Mouse (Mus musculus) lung, postnatal 25 days (tissue): ENCODE measurements around the gene Ptch1.

Source experiments
- DNase-seq: peaks from one replicate; pipeline ENCODE4 v3.0.0; 2022; ENCODE audit warnings: low spot score

The Ptch1 gene

DNA sequence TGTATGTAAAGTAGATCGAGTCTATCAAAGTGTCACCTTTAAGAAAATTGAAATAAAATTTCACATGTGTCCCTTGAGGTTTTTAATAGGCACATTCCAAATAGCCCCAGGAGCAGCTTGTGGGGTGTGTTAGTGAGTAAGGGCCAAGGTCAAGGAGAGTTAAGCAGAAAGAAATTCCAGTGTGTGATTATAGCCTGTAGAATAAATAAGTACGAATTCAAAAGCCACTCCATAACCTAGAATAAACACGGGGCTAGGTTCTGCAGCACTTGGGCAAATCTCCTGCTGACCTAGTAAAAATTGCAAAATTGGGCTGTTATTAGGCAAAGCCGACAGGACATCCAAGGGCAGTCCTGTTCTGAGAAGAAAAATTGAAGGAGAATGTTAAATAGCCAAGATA is 38.4 kb downstream of the Ptch1 start:
- peak; percentile 58 for DNase-seq

DNA sequence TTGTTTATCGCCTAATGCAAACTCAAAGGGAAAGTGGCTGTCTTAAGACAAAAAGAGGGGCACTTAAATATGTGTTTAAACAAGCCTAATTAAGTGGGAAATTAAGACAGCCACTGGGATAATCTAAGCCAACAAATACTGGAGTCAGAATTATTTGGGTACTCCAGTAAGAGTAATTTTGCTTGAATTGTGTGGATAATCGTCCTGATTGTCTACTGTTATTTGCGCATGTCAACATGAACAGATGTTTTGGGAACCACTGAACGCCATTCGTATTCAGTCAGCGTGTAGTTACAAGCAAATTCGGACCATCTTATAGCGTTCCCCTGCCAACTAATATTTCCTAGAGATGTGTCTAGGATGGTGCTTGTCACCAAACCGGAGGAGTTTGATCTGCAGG is 42.5 kb downstream of the Ptch1 start:
- no peak for DNase-seq

DNA sequence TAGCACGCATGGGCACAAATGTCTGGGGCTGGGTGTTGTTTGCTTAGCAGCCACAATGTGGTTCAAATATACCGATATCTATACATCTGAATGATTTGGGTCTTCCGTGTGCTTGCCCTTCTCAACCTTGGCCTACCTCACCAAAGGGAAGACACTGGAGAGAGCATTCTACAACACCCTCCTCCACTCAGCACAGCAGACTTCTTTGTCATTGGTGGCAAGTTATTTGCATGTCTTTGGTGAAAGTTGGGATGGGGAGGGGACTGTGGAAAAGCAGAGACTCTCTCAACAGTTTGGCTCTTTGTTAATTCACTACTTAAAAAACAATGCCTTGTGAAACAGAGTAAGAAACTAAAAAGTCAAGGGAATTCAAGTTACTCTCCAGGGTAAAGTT is 43.0 kb downstream of the Ptch1 start:
- no peak for DNase-seq

DNA sequence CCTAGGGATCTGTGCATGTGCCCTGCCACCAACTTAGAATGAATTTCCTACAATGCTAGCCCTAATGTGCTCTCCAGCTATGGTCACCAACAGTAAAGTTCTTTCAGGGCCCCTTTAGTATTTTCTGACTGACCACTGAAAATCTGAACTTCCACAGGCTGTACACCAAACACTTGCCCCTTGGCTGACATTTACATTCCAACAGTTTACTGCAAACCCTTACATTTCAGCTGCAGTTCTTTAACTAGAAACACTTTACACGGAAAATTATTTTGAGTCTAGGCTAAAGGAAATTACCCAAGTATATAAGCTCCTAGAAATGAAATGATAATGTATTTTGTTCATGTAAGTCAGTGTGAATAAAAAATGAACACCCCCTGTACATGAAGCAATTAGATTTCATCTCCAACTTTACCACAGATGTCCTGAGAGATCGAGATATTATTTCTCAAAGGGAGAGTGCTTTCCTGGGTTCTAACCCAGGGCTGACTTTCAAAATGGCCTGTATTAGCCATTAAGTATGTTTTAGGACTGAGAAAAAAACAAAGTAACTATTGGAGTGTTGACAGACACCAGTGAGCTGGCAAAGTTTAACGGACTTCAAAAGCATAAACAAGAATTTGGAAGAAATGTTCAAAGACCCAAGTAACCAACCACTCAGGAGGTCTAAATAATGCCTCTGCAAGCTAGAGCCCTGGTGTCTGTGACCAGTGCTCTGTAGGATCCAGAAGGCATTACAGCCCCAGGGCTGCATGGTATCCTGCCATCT is 43.6 kb downstream of the Ptch1 start:
- DNase-seq = no peak

DNA sequence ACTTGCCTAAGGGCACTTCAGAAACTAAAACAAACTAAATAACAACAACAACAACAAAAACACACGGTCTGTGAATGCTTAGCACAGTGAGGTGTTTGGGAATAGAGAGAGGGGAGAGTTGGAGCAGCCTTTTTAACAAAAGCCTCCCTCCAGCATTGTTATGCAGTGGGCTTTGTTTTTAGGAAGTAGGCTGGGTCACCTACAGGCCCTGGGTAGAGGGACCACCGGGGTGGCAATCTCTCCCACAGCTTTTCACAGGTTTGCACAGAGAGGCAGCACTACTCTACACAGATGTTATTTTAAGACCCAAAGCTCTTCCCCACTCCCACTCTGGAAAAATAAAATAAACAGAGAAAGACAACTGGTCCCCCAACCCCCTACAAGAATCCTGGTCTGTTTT is 44.5 kb downstream of the Ptch1 start:
- no peak for DNase-seq

DNA sequence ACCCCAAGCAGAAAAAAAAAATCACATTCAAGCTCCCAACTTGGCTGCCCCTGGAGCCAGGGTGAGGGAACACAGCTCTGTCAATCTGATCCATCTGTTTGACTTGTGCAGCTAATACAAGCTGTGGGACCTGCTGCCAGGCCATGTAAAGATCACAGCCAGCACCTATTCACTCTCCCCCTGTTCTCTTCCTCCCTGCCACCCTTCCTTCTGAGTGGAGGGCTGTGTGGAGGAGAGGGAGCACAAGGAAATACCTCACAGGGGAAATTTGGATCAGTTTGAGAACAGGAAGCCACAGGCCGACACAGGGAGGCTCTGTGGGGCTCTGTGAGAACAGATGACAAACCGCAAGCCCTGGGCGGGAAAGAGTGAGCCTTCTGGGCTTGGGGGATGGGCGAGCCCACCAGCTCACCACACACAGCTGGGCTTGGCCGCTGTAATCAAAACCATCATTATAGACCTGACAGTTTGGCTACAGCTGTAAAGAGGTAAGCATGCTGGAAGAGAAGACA is 45.2 kb downstream of the Ptch1 start:
- DNase-seq = no peak

DNA sequence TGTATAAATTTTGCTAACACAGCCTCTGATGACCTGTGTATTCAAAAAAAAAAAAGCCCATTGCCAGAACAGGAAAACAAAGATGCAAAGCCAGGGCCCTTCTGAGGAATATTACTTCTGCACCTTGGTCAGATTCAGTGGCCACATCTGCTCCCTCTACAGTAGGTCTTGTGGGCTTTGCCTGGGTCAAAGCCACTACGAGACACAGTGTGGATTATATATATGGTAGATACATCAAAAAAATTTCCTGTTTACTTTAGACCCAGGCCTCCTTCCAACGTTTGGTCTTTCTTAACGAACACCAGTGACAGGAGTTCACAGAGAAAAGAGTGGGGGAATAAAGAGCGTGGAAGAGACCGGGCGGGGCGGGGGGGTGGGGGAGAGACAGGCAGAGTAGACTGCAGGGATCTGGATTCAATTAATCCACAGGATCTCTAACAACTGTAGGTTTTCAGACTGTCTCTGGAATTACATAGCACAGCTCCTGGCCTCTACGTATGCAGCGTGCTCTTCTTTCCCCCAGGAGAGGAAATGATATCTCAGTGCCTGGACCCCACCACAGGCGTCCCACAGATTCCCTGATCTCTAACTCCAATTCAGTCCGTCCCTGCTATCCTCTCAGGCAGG is 47.7 kb downstream of the Ptch1 start:
- DNase-seq = no peak

DNA sequence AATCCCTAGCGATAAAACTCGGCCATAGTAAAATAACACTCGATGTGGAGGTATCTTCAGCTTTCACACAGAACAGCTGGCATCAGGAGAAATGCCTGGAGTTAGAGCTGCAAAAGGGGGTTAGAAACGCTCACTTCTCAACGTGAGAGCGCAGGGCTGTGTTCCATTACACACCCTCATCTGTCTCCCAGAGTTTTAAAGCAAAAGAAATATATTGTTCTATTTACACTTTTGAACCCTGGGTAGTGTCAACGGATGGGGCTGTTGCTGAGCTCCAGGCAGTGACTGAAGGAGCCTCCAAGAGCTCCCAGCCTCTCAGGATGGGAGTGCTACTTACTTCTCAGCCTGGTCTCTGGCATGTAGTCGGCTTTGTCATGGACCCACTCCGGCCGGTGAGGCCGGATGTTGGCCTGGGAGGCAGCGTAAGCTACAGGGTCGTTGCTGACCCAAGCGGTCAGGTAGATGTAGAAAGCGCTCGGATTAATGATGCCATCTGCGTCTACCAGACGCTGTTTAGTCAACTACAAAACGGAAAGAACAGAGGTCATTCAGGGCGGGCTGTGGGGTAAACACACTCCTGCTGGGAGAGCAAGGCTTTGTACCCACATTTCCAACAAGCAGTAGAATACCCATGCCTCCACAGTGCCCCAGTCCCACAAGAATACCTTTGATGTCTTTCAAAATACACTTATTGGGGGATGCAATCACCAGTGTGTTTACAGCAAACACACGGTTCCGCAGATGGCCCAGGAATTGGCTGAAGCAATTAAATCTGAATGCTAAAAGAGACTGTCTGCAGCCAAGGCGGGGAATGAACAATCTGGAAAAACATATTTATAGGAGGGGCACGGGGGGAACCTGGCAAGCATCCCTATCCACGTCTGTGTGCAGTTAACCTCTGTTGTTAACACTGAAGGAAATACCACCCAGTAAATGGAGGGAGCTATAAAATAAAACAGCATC is 48.5 kb downstream of the Ptch1 start:
- DNase-seq = no peak

DNA sequence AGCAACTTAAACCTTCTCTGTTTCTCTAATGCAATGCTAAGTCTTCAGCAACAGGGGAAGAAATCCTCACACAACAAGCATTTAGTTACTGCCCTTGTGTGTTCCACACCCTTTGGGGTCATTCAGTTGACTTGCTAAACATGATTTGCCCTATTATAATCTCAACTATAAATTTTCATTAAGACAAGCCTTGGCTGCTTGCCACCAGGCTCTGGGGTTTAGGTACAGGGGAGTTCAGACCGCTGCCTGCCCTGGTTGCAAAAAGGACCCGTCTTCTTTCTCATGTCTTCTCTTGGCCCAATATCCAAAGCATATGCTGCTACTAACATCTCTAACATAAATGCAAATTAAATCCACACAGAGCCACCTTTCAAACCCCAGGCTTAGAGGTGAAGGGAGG is 49.3 kb downstream of the Ptch1 start:
- no peak for DNase-seq

DNA sequence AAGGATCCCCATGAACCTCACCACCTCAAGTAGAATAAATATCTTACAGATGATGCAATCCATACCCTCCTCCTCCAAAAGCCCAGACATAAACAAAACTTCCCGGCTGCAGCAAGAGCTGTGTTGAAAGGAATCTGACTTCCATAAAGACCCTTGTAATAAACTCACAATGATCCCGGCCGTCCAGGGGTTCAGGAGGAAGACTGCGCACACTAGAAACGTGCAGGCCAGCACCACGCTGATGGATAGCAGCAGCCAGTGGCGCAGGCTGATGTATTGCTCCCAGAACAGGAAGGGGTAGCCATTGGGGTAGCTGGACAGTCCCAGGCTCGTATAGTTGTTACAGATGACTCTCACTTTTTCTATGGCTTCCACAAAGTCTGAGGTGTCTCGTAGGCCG is 50.6 kb downstream of the Ptch1 start:
- DNase-seq = no peak

DNA sequence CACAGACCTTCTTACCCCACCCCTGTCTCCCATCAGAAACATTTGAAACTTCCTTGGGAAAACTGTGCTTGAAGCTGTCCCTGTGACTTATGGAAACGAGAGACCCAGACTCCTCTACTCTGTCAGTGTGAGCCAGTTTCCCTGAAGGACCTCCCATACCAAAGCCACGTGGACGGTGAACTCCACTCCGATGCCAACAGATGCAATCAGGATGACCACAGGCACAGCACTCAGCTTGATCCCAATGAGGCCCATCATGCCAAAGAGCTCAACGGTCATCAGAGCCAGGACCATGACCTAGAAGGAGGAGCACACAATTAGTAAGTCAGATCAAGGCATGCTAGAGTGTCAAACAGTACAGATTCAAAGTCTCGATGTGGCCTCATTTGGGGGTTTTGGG is 53.3 kb downstream of the Ptch1 start:
- DNase-seq = no peak

DNA sequence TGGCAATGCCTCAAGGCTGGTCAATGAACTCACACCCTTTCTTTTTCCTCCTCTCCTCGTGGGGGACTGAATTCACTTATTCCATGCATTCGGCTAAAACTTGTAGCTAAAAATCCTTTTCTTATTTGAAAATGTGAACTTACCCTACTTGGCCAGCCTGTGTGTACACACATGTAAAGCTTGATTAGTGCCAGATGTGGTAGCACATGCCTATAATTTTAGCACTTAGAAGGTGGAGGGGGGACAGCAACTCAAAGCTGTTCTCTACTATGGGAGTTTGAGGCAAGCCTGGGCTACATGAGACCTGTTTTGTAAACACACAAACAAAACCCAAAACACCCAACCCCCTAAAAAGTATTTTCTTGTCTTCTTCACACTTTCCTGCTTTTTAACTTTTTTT is 56.9 kb downstream of the Ptch1 start:
- no peak for DNase-seq

DNA sequence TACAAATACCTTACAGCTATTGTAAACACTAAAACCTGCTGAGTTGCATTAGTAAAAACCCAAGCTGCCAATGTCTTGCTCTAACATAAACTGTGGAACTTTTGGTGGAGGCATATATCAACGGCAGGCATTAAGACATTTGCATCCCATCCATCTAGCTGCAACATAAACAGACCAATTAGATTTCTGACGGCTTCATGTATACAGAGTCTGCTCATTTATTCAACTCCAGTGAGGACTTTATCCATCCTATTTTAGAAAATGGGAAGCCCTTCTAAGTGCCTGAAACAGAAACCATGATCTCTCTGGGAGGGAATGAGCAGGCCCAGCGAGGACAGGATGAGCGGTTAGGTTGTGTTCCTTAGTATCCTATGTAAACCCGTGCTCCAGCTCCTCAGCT is 57.9 kb downstream of the Ptch1 start:
- DNase-seq = no peak

DNA sequence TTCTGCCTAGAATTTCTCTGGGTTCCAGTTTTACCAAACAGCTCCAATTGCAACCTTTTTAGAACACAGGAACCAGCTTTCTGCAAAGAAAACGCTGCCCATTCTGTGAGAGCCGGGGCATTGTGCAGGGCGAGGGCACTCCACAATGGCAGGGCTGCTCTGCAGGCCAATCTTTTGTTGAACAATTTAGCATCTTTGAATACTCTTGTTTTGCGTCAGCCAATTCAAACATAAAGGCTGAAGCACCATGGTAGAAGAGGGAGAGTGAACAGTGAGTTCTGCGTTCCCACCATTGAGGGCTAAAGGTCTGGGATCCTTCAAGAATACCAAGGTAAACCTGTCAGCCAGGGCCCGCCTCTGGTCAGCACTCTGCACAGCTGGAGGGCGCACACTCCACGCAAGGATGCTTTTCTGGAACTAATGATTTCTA is 58.5 kb downstream of the Ptch1 start:
- DNase-seq = no peak

DNA sequence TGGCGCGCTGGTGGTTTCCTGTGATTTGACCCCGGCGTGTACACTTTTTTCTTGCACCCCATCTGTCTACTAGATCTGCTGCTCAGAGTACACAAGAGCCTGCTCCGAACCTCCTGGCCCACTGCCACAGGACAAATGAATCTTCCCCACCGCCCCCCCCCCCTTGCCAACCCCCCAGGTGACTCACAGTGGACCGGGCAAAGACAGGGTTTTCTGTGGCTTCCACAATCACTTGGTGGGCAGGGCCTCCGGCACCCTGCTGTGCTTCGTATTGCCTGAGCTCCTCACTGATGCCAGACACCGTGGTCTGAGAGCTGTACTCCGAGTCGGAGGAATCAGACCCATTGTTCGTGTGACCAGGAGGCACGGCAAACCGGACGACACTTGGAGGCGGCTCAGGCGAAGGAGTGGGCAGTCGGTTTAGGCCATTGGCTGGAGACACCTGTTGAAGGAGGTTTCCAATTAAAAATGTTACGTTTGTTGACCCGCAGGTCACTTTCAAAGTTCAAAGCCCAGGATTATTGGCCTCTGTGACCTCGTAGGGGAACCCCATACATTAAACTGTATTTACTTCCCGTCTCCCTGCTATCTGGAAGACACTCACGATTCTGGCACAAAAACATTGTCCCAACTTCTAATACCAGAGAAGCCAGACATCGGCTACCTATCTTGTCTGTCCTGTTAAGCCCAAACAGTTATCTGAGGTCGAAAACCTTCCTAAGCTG is 59.9 kb downstream of the Ptch1 start:
- no peak for DNase-seq

DNA sequence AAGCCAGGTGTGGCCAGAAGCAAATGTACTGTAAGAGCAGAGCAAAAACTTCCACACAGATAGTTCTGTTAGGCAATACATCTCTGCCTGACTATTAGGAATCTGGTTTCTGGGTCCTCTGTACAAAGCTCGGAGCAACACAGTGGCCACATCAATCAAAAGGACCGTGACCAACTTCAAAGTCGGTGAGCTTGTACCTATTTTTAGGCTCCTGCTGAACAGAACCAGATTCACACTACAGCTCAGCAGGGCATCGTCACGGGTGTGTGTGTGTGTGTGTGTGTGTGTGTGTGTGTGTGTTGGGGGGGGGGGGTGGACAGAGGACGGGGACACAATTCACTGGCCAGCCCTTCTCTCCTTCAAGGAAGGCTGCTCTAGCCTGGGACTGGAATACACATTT is 61.0 kb downstream of the Ptch1 start:
- no peak for DNase-seq

DNA sequence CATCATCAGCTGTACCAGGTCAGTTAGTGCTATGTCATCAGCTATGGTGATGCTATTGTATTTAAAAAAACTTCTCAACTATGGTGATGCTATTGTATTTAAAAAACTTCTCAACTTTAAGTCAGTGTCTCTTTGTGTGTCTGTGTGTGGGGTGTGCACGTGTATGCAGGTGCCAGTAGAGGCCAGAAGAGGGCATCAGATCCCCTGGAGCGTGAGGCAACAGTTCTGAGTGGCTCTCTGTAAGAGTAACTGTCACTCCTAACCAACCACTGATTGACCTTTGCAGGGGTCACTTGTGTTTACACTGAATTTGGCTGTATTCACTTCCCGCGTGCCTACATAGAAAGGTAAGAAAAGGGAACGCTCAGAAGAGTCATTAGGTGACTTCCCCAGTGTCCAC is 65.6 kb downstream of the Ptch1 start:
- DNase-seq = no peak

DNA sequence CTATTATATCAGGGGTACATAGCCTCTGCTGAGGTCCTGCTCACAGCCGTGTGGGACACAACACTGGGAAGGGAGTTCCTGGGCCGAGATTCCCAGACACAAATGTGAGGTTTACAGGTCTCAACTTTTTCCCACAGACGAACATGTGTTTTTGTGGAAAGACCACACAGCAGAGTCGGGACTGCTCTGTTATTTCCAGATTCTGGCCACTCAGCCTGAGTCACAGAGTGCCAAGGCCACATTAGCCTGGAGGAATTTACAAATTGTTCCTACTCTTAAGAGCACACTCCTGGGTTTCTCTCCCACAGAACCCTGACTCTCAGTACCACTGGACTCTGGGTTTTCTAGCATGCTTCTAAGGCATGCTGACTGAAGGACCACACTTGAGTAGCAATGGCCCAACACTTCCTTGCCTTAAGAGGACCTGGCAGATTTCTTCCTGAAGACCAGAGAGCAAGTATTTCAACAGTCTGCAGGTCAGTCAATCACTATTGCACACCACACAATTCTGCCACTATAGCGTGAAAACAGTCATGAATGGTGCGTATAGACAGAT is 66.3 kb downstream of the Ptch1 start:
- peak; percentile 65 for DNase-seq

DNA sequence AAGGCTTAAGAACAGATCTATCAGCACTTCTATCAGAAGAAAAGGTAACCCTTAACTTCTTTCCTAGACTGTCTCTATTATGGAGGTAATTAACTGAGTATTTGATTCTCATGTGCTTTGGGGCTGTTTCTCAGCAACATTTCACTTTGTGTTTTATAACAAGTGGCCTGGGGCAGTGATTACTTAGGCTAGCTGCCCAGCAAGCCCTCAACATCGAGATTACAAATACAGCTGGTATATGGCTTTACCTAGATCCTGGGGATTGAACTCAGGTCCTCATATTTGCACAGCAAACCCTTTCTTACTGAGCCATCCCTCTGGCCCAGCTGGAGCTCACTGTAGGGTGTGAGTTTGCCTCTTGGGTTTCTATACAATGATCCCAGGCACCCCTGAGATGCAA is 67.0 kb downstream of the Ptch1 start:
- peak; percentile 23 for DNase-seq

DNA sequence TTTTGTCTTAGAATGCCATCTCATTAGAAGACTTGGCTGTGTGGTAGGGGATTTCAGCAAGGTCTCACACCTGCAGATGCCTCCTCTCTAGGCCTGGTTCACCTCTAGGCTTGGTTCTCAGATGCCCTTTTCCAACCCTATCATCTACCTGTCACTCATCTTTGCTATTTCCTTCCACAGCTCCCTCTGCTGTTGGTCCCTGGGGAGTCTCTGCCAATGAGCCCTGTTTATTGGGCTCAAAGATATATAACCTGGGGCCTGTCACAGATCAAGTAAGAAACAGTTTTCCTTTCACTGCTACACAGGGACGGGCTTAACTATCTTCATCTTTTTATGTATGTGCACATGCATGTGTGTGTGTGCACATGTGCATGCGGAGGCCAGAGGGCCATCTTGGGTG is 71.0 kb downstream of the Ptch1 start:
- no peak for DNase-seq

DNA sequence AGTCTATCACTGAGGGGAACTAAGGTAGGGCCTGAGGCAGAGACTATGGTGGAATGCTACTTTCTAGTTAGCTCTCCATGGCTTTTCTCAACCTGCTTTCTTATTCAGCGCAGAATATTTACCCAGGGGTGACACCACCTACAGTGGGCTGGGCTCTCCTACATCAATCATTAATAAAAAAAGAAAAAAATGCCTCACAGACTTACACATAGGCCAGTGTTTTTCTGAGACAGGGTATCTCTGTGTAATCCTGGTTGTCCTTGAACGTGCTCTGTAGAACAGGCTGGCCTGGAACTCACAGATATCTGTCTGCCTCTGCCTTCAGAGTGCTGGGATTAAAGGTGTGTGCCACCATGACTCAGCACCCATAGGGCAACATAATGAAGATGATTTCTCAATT is 73.9 kb downstream of the Ptch1 start:
- DNase-seq = no peak
